Mouse (Mus musculus) lung, embryonic 16.5 days (tissue): ENCODE measurements around the gene Spaca3. TPM values are rescaled to one million over a fixed set of nuclear protein-coding genes. Genes with fewer than 3 reads are reported as not detected.
A peak's percentile ranks its signal among the peaks of the same experiment; 100 is the strongest.

Experiments
- ATAC-seq: fragments of 200-750 bp; cut with Nextera tagmentation; 2 replicates; pipeline ENCODE4 v1.8.0; 2017; ENCODE audit warnings: low read depth, mild to moderate bottlenecking, moderate library complexity
- H3K27ac ChIP-seq: fragments of 300-500 bp; sonication (generic); 2 replicates; pipeline ENCODE4 v1.5.1; 2014; ENCODE audit warnings: mild to moderate bottlenecking, control low read depth, low read length
- H3K27me3 ChIP-seq: fragments of 300-500 bp; sonication (generic); 2 replicates; pipeline ENCODE4 v1.6.1; 2014; ENCODE audit warnings: low read depth, low read length, mixed read lengths; ENCODE audit not compliant: control insufficient read depth, insufficient read depth
- H3K36me3 ChIP-seq: fragments of 300-500 bp; sonication (generic); 2 replicates; pipeline ENCODE4 v1.6.1; 2014; ENCODE audit warnings: low read length; ENCODE audit not compliant: control insufficient read depth, insufficient read depth
- H3K4me1 ChIP-seq: fragments of 300-500 bp; sonication (generic); replicated peaks from 2 replicates; pipeline ENCODE4 v1.6.1; 2014; ENCODE audit warnings: low read length, mixed read lengths; ENCODE audit not compliant: control insufficient read depth, insufficient read depth
- H3K4me2 ChIP-seq: fragments of 300-500 bp; sonication (generic); 2 replicates; pipeline ENCODE4 v1.6.1; 2014; ENCODE audit warnings: low read depth, low read length, control low read depth
- H3K4me3 ChIP-seq: fragments of 300-500 bp; sonication (generic); 2 replicates; pipeline ENCODE4 v1.5.1; 2014; ENCODE audit warnings: mild to moderate bottlenecking, low read length, control low read depth
- H3K9ac ChIP-seq: fragments of 300-500 bp; sonication (generic); 2 replicates; pipeline ENCODE4 v1.6.1; 2014; ENCODE audit warnings: low read length, control low read depth
- H3K9me3 ChIP-seq: fragments of 300-500 bp; sonication (generic); 2 replicates; pipeline ENCODE4 v1.6.1; 2016; ENCODE audit warnings: low read length; ENCODE audit not compliant: control insufficient read depth
- WGBS: fragments of 180-500 bp; shearing (Covaris S2); extraction: QIAGEN DNeasy Blood & Tissue Kit; methylation state at CpG from one replicate; pipeline ENCODE4 v1.1.7; 2014; 5-methylcytosine and 5-hydroxymethylcytosine counted together
- polyA plus RNA-seq: library from polyadenylated mRNA; unstranded; fragments of >200 nt; fragmentation: Nextera tagmentation; extraction: Ambion mirVana; gene quantifications from 2 replicates; pipeline ENCODE4 v1.2.1, GENCODE M21; 2015

The Spaca3 gene
- polyA plus RNA-seq, 1 experiment from 2014 or later, result not detected

- WGBS, result 86% methylated on average over 11 of the region's 11 CpGs
- H3K27ac ChIP-seq, result no peak overlapping the region
- peaks cover 3% of the 10 kb centered on the region; the same call in 1 of the 2 replicates for H3K4me1 ChIP-seq
- no peak for ATAC-seq
- no peaks in the 10 kb centered on the region for H3K36me3 ChIP-seq
- H3K4me3 ChIP-seq, result no peak overlapping the region
- H3K4me2 ChIP-seq, result no peak overlapping the region
- H3K9me3 ChIP-seq, result no peaks in the 10 kb centered on the region
- no peak overlapping the region for H3K9ac ChIP-seq
- H3K27me3 ChIP-seq, result no peaks in the 10 kb centered on the region; the same call in 1 of the 2 replicates
These were observed 3.7 kb upstream of the Spaca3 start for GRCm38 (mm10) chr11:80854430-80854829.

GRCm38 (mm10) chr11:80854908-80855307 lies 3.3 kb upstream of the Spaca3 start:
- no peaks in the 10 kb centered on the region for H3K9me3 ChIP-seq
- H3K4me1 ChIP-seq, result peaks cover 3% of the 10 kb centered on the region; the same call in 1 of the 2 replicates
- WGBS, result 48% methylated on average over 7 of the region's 7 CpGs
- H3K36me3 ChIP-seq, result no peaks in the 10 kb centered on the region
- no peak overlapping the region for H3K4me2 ChIP-seq
- H3K27ac ChIP-seq, result no peak overlapping the region
- no peak overlapping the region for H3K4me3 ChIP-seq
- H3K27me3 ChIP-seq, result no peaks in the 10 kb centered on the region; the same call in 1 of the 2 replicates
- no peak overlapping the region for H3K9ac ChIP-seq
- no peak for ATAC-seq

DNA sequence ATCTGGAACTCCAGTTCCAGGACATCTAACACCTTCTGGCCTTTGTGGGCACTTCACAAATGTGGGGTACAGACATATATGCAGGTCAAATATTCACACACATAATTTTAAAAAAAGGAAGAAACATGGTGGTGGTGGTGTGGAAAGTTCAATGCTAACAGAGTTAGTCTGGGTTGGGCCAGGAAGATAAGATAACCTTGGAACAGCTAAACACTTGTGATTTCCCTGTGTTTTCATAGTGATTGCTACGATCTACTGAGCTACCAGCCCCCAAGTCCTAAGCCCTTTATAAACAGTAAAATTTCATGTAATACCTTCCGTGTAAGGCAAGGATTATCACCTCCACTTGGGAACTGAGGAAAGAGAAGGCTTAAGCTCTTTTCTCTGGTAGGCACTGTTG lies 1.3 kb upstream of the Spaca3 start:
- H3K36me3 ChIP-seq, result no peaks in the 10 kb centered on the region
- WGBS, result 56% methylated on average over 2 of the region's 2 CpGs
- no peaks in the 10 kb centered on the region for H3K9me3 ChIP-seq
- no peak for ATAC-seq
- H3K27me3 ChIP-seq, result no peaks in the 10 kb centered on the region; the same call in 1 of the 2 replicates
- no peak overlapping the region for H3K4me2 ChIP-seq
- no peak overlapping the region for H3K27ac ChIP-seq
- no peak overlapping the region for H3K4me3 ChIP-seq
- H3K4me1 ChIP-seq, result peaks cover 3% of the 10 kb centered on the region; the same call in 1 of the 2 replicates
- H3K9ac ChIP-seq, result no peak overlapping the region

DNA sequence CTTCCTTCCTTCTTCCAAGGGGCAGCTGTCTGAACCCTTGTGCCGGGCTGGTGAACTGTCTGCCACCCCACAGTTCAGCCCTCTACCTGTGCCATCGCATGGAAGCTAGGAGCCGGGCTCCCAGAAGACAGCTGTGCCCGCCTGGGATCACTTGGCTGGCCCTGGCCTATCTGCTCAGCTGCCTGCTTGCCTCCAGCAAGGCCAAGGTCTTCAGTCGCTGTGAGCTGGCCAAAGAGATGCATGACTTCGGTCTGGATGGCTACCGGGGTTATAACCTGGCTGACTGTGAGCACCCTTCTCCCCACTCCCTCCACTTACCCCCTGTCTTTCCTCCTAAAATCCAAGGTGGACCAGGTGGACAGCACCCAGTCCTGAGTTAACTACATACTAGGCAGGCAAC lies 4.8 kb downstream of the Spaca3 start:
- no peaks in the 10 kb centered on the region for H3K36me3 ChIP-seq
- no peak overlapping the region for H3K4me3 ChIP-seq

GRCm38 (mm10) chr11:80868039-80868438 lies 9.9 kb downstream of the Spaca3 start:
- Histone ChIP-seq H3K4me1 (no peaks in the 10 kb centered on the region), H3K27ac (no peak overlapping the region), H3K4me3 (no peak overlapping the region), H3K27me3 (no peaks in the 10 kb centered on the region), H3K36me3 (no peaks in the 10 kb centered on the region), H3K9me3 (no peaks in the 10 kb centered on the region), H3K4me2 (no peak overlapping the region), H3K9ac (no peak overlapping the region)
- ATAC-seq, result no peak
- WGBS, result 89% methylated on average over 1 of the region's 1 CpGs

More for the DNA sequence above, 4.8 kb downstream of the Spaca3 start:
- no peak for ATAC-seq
- Histone ChIP-seq H3K27ac (no peak overlapping the region), H3K4me1 (no peaks in the 10 kb centered on the region), H3K4me2 (no peak overlapping the region), H3K27me3 (no peaks in the 10 kb centered on the region), H3K9ac (no peak overlapping the region), H3K9me3 (no peaks in the 10 kb centered on the region)
- 87% methylated on average over 7 of the region's 7 CpGs for WGBS

GRCm38 (mm10) chr11:80872509-80873474 lies 14.6 kb downstream of the Spaca3 start:
- H3K9me3 ChIP-seq, result no peaks in the 10 kb centered on the region
- H3K36me3 ChIP-seq, result no peaks in the 10 kb centered on the region
- no peaks in the 10 kb centered on the region for H3K27me3 ChIP-seq
- H3K27ac ChIP-seq, result no peak overlapping the region
- H3K4me1 ChIP-seq, result peaks cover 4% of the 10 kb centered on the region; the same call in 1 of the 2 replicates
- H3K4me2 ChIP-seq, result no peak overlapping the region
- WGBS, result 53% methylated on average over 17 of the region's 17 CpGs
- no peak overlapping the region for H3K9ac ChIP-seq
- ATAC-seq, result no peak
- no peak overlapping the region for H3K4me3 ChIP-seq

GRCm38 (mm10) chr11:80877131-80877651 lies 19.0 kb downstream of the Spaca3 start:
- peaks cover 4% of the 10 kb centered on the region; the same call in 1 of the 2 replicates for H3K4me1 ChIP-seq
- no peak overlapping the region for H3K9ac ChIP-seq
- 0 out of 2 replicates have a peak overlapping the region, but pooled peaks have one; percentile 17 for H3K4me2 ChIP-seq
- no peaks in the 10 kb centered on the region for H3K36me3 ChIP-seq
- peak overlapping the region; percentile 76 for H3K27ac ChIP-seq
- WGBS, result 36% methylated on average over 11 of the region's 11 CpGs
- H3K4me3 ChIP-seq, result no peak overlapping the region
- H3K9me3 ChIP-seq, result no peaks in the 10 kb centered on the region
- no peaks in the 10 kb centered on the region for H3K27me3 ChIP-seq
- ATAC-seq, result peak; percentile 91

GRCm38 (mm10) chr11:80878026-80878425 lies 19.9 kb downstream of the Spaca3 start:
- H3K4me1 ChIP-seq, result peaks cover 4% of the 10 kb centered on the region; the same call in 1 of the 2 replicates
- H3K4me3 ChIP-seq, result no peak overlapping the region
- H3K36me3 ChIP-seq, result no peaks in the 10 kb centered on the region
- H3K27ac ChIP-seq, result no peak overlapping the region
- ATAC-seq, result no peak
- no peaks in the 10 kb centered on the region for H3K9me3 ChIP-seq
- WGBS, result 39% methylated on average over 2 of the region's 2 CpGs
- H3K9ac ChIP-seq, result no peak overlapping the region
- H3K27me3 ChIP-seq, result no peaks in the 10 kb centered on the region
- no peak overlapping the region for H3K4me2 ChIP-seq

DNA sequence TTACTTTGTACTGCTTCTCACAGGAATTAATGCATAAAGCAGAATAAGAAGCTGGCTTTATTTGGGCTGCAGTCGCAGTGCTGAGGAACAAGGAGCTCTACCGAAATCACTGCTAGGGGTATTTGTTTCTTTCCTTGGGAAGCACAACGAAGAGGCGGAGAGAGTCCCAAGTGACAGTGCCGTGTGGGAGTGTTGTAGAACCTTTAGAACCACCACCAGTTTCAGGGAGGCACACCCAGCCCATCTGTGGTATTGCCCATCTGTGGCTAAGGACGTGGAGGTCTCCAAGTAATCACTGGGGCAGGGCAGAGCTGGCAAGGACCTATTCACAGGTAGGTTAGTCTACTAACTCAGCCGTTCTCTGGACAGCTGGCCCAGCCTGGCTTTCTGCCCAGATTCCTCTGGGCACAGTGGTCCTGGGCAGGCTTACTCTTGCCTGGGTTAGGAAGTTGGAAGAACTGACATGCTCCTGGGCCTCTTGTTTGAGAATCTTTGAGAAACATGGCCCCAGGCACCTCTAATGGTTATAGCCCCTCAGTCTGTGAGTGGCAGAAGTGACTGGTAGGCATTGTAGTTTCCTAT lies 24.2 kb downstream of the Spaca3 start:
- Histone ChIP-seq H3K27ac (no peak overlapping the region), H3K9me3 (no peaks in the 10 kb centered on the region), H3K36me3 (no peaks in the 10 kb centered on the region), H3K27me3 (no peaks in the 10 kb centered on the region), H3K4me2 (no peak overlapping the region), H3K4me1 (no peaks in the 10 kb centered on the region), H3K4me3 (no peak overlapping the region), H3K9ac (no peak overlapping the region)
- ATAC-seq, result no peak
- WGBS, result 78% methylated on average over 7 of the region's 7 CpGs
